Comparison of ENCODE assay signal across 23 mouse cellular contexts in the genomic region with DNA sequence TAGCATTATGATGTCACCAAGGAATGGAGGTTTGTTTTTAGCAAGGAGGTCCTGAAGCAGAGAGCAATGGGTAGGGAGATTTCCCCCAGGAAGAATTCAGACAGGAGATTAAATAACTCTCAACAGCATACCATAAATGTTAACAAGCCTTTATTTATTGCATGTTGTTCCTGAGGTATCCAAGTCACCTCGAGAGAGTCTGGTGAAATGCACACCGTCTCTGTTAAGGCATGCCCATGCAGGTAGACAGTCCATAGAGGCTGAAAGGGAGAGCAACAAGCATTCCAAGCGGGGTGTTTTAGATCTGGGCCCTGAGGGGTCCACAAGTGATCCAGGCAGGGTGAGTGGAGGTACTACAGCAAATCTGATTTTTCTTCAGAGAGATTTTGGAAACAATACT.
"Had no signal": no experiment of that assay in that cellular context is flagged by ENCODE, and none has a peak within 500 bp of the region (broad histone marks: within the 10 kb centered on the region; RNA-seq: fewer than 3 reads in every experiment).

No protein-coding gene starts in this region.

- ATAC-seq: hindbrain, embryonic 16.5 days; liver, embryonic 12.5 days had no signal

- H3K4me2 ChIP-seq: heart, embryonic 12.5 days; hindbrain, embryonic 12.5 days; hindbrain, embryonic 14.5 days; limb, embryonic 12.5 days; limb, embryonic 15.5 days; liver, embryonic 12.5 days had no signal

- H3K9me3 ChIP-seq: heart, embryonic 10.5 days; heart, embryonic 12.5 days; hindbrain, embryonic 10.5 days; hindbrain, embryonic 12.5 days; limb, embryonic 12.5 days; limb, embryonic 15.5 days; liver, embryonic 12.5 days had no signal

- H3K4me1 ChIP-seq: heart, embryonic 12.5 days; limb, embryonic 15.5 days; liver, embryonic 12.5 days had no signal

- H3K4me3 ChIP-seq: gastrocnemius, adult 2 months; heart, embryonic 10.5 days; heart, embryonic 12.5 days; hindbrain, embryonic 10.5 days; hindbrain, embryonic 12.5 days; layer of hippocampus, adult 2 months; left cerebral cortex, adult 2 months; limb, embryonic 12.5 days; limb, embryonic 15.5 days; liver, embryonic 12.5 days had no signal

- DNase-seq: gastrocnemius, adult 2 months; gastrocnemius, postnatal 10 days; gastrocnemius, postnatal 25 days; heart, adult 18-20 months; heart, postnatal 10 days; heart, postnatal 4 days; kidney, adult 18-20 months; kidney, adult 8-10 months; kidney, postnatal 14 days; kidney, postnatal 36 days; left cerebral cortex, postnatal 4 days had no signal

- H3K9ac ChIP-seq: heart, embryonic 12.5 days; hindbrain, embryonic 12.5 days; hindbrain, embryonic 14.5 days; limb, embryonic 12.5 days; limb, embryonic 15.5 days; liver, embryonic 12.5 days; liver, embryonic 14.5 days had no signal

- H3K27me3 ChIP-seq: heart, embryonic 12.5 days; hindbrain, embryonic 12.5 days; limb, embryonic 12.5 days; limb, embryonic 15.5 days; liver, embryonic 12.5 days had no signal

- H3K36me3 ChIP-seq: heart, embryonic 10.5 days; heart, embryonic 12.5 days; hindbrain, embryonic 10.5 days; hindbrain, embryonic 12.5 days; limb, embryonic 12.5 days; limb, embryonic 15.5 days; liver, embryonic 12.5 days had no signal

- H3K27ac ChIP-seq: gastrocnemius, adult 2 months; heart, embryonic 10.5 days; hindbrain, embryonic 10.5 days; hindbrain, embryonic 12.5 days; hindbrain, embryonic 14.5 days; layer of hippocampus, adult 2 months; left cerebral cortex, adult 2 months; limb, embryonic 12.5 days; limb, embryonic 15.5 days; liver, embryonic 12.5 days; liver, embryonic 14.5 days had no signal
